Mouse (Mus musculus): ENCODE measurements at regions not wholly inside any gene's neighbourhood (a gene's known extent, or its start where the extent isn't known, plus 50 kb on each side); places are given as distances from the start of the nearest gene placed in this dataset.
"Not testable (repeated sequence)": the region's sequence is repeated elsewhere in the genome, so short reads cannot be mapped to it uniquely, and the experiment has no call there.

- WGBS: 54% methylated on average over 3 of the region's 3 CpGs
- Histone ChIP-seq H3K9ac (ENCODE audit: low read length) (no peak overlapping the region), H3K9me3 (ENCODE audit: control insufficient read depth, low read length) (no peaks in the 10 kb centered on the region), H3K4me1 (replicated peaks; ENCODE audit: control insufficient read depth, insufficient read depth, low read length) (no peaks in the 10 kb centered on the region), H3K27me3 (ENCODE audit: control insufficient read depth, insufficient read depth, low read depth, low read length) (no peaks in the 10 kb centered on the region), H3K27ac (ENCODE audit: low read length) (no peak overlapping the region), H3K4me3 (ENCODE audit: low read length) (no peak overlapping the region), H3K36me3 (ENCODE audit: control insufficient read depth, insufficient read depth, low read length) (no peaks in the 10 kb centered on the region), H3K4me2 (ENCODE audit: low read depth, low read length) (no peak overlapping the region)
- no peak for ATAC-seq (ENCODE audit: low read depth)
Observed at GRCm38 (mm10) chr10:19297669-19298068, 58.7 kb upstream of the Olig3 start.

- ATAC-seq (ENCODE audit: low read depth): no peak
- 79% methylated on average over 7 of the region's 7 CpGs for WGBS
Observed at GRCm38 (mm10) chr10:19295388-19296013, 60.8 kb upstream of the Olig3 start.

GRCm38 (mm10) chr10:19291474-19291873 is 64.9 kb upstream of the Olig3 start:
- ATAC-seq (ENCODE audit: low read depth): no peak
- Histone ChIP-seq H3K27ac (ENCODE audit: low read length) (no peak overlapping the region), H3K4me3 (ENCODE audit: low read length) (no peak overlapping the region), H3K4me1 (replicated peaks; ENCODE audit: control insufficient read depth, insufficient read depth, low read length) (no peaks in the 10 kb centered on the region), H3K27me3 (ENCODE audit: control insufficient read depth, insufficient read depth, low read depth, low read length) (no peaks in the 10 kb centered on the region), H3K36me3 (ENCODE audit: control insufficient read depth, insufficient read depth, low read length) (no peaks in the 10 kb centered on the region), H3K9me3 (ENCODE audit: control insufficient read depth, low read length) (no peaks in the 10 kb centered on the region), H3K4me2 (ENCODE audit: low read depth, low read length) (no peak overlapping the region), H3K9ac (ENCODE audit: low read length) (no peak overlapping the region)
- whole genome bisulfite sequencing: 81% methylated on average over 5 of the region's 5 CpGs

More at GRCm38 (mm10) chr10:19295388-19296013, 60.8 kb upstream of the Olig3 start:
- H3K27me3 ChIP-seq (ENCODE audit: control insufficient read depth, insufficient read depth, low read depth, low read length): no peaks in the 10 kb centered on the region
- no peak overlapping the region for H3K27ac ChIP-seq (ENCODE audit: low read length)
- H3K36me3 ChIP-seq (ENCODE audit: control insufficient read depth, insufficient read depth, low read length): no peaks in the 10 kb centered on the region
- H3K4me3 ChIP-seq (ENCODE audit: low read length): no peak overlapping the region
- H3K4me1 ChIP-seq (replicated peaks; ENCODE audit: control insufficient read depth, insufficient read depth, low read length): no peaks in the 10 kb centered on the region
- no peak overlapping the region for H3K4me2 ChIP-seq (ENCODE audit: low read depth, low read length)
- no peaks in the 10 kb centered on the region for H3K9me3 ChIP-seq (ENCODE audit: control insufficient read depth, low read length)
- no peak overlapping the region for H3K9ac ChIP-seq (ENCODE audit: low read length)

- not testable (repeated sequence) for H3K4me1 ChIP-seq (replicated peaks; ENCODE audit: control insufficient read depth, insufficient read depth, low read length); H3K36me3 ChIP-seq (ENCODE audit: control insufficient read depth, insufficient read depth, low read length); H3K9ac ChIP-seq (ENCODE audit: low read length); H3K4me3 ChIP-seq (ENCODE audit: low read length); ATAC-seq (ENCODE audit: low read depth); H3K9me3 ChIP-seq (ENCODE audit: control insufficient read depth, low read length); H3K27me3 ChIP-seq (ENCODE audit: control insufficient read depth, insufficient read depth, low read depth, low read length); H3K27ac ChIP-seq (ENCODE audit: low read length); H3K4me2 ChIP-seq (ENCODE audit: low read depth, low read length)
- 77% methylated on average over 3 of the region's 3 CpGs for WGBS
Observed at GRCm38 (mm10) chr10:19291039-19291438, 65.3 kb upstream of the Olig3 start.

- 90% methylated on average over 3 of the region's 3 CpGs for WGBS
- Histone ChIP-seq H3K4me2 (ENCODE audit: low read depth, low read length) (no peak overlapping the region), H3K9me3 (ENCODE audit: control insufficient read depth, low read length) (no peaks in the 10 kb centered on the region), H3K4me3 (ENCODE audit: low read length) (no peak overlapping the region), H3K4me1 (replicated peaks; ENCODE audit: control insufficient read depth, insufficient read depth, low read length) (no peaks in the 10 kb centered on the region), H3K27ac (ENCODE audit: low read length) (no peak overlapping the region), H3K27me3 (ENCODE audit: control insufficient read depth, insufficient read depth, low read depth, low read length) (no peaks in the 10 kb centered on the region), H3K36me3 (ENCODE audit: control insufficient read depth, insufficient read depth, low read length) (no peaks in the 10 kb centered on the region), H3K9ac (ENCODE audit: low read length) (no peak overlapping the region)
- no peak for ATAC-seq (ENCODE audit: low read depth)
Observed at GRCm38 (mm10) chr10:19282166-19282565, 74.2 kb upstream of the Olig3 start.

- Histone ChIP-seq H3K36me3 (ENCODE audit: control insufficient read depth, insufficient read depth, low read length) (no peaks in the 10 kb centered on the region), H3K9ac (ENCODE audit: low read length) (no peak overlapping the region), H3K9me3 (ENCODE audit: control insufficient read depth, low read length) (no peaks in the 10 kb centered on the region), H3K4me3 (ENCODE audit: low read length) (no peak overlapping the region), H3K27ac (ENCODE audit: low read length) (no peak overlapping the region), H3K27me3 (ENCODE audit: control insufficient read depth, insufficient read depth, low read depth, low read length) (no peaks in the 10 kb centered on the region), H3K4me1 (replicated peaks; ENCODE audit: control insufficient read depth, insufficient read depth, low read length) (no peaks in the 10 kb centered on the region), H3K4me2 (ENCODE audit: low read depth, low read length) (no peak overlapping the region)
- WGBS: 62% methylated on average over 4 of the region's 4 CpGs
- ATAC-seq (ENCODE audit: low read depth): no peak
Observed at GRCm38 (mm10) chr10:19281021-19281420, 75.3 kb upstream of the Olig3 start.

- no peak for ATAC-seq (ENCODE audit: low read depth)
- 62% methylated on average over 5 of the region's 5 CpGs for WGBS
- Histone ChIP-seq H3K36me3 (ENCODE audit: control insufficient read depth, insufficient read depth, low read length) (no peaks in the 10 kb centered on the region), H3K4me2 (ENCODE audit: low read depth, low read length) (no peak overlapping the region), H3K4me3 (ENCODE audit: low read length) (no peak overlapping the region), H3K9ac (ENCODE audit: low read length) (no peak overlapping the region), H3K9me3 (ENCODE audit: control insufficient read depth, low read length) (no peaks in the 10 kb centered on the region), H3K4me1 (replicated peaks; ENCODE audit: control insufficient read depth, insufficient read depth, low read length) (no peaks in the 10 kb centered on the region), H3K27me3 (ENCODE audit: control insufficient read depth, insufficient read depth, low read depth, low read length) (no peaks in the 10 kb centered on the region), H3K27ac (ENCODE audit: low read length) (no peak overlapping the region)
Observed at GRCm38 (mm10) chr10:19278189-19278842, 78.0 kb upstream of the Olig3 start.

- 76% methylated on average over 9 of the region's 9 CpGs for WGBS
- Histone ChIP-seq H3K36me3 (ENCODE audit: control insufficient read depth, insufficient read depth, low read length) (no peaks in the 10 kb centered on the region), H3K9me3 (ENCODE audit: control insufficient read depth, low read length) (no peaks in the 10 kb centered on the region), H3K4me3 (ENCODE audit: low read length) (no peak overlapping the region), H3K4me1 (replicated peaks; ENCODE audit: control insufficient read depth, insufficient read depth, low read length) (no peaks in the 10 kb centered on the region), H3K27me3 (ENCODE audit: control insufficient read depth, insufficient read depth, low read depth, low read length) (no peaks in the 10 kb centered on the region), H3K9ac (ENCODE audit: low read length) (no peak overlapping the region), H3K27ac (ENCODE audit: low read length) (no peak overlapping the region), H3K4me2 (ENCODE audit: low read depth, low read length) (no peak overlapping the region)
- no peak for ATAC-seq (ENCODE audit: low read depth)
Observed at GRCm38 (mm10) chr10:19277103-19277827, 79.1 kb upstream of the Olig3 start.

GRCm38 (mm10) chr10:19274985-19275384 is 81.3 kb upstream of the Olig3 start:
- no peaks in the 10 kb centered on the region for H3K9me3 ChIP-seq (ENCODE audit: control insufficient read depth, low read length)
- no peak overlapping the region for H3K4me3 ChIP-seq (ENCODE audit: low read length)
- H3K9ac ChIP-seq (ENCODE audit: low read length): no peak overlapping the region
- no peaks in the 10 kb centered on the region for H3K27me3 ChIP-seq (ENCODE audit: control insufficient read depth, insufficient read depth, low read depth, low read length)
- H3K4me2 ChIP-seq (ENCODE audit: low read depth, low read length): no peak overlapping the region
- H3K4me1 ChIP-seq (replicated peaks; ENCODE audit: control insufficient read depth, insufficient read depth, low read length): no peaks in the 10 kb centered on the region
- 84% methylated on average over 4 of the region's 4 CpGs for WGBS
- H3K27ac ChIP-seq (ENCODE audit: low read length): no peak overlapping the region
- H3K36me3 ChIP-seq (ENCODE audit: control insufficient read depth, insufficient read depth, low read length): no peaks in the 10 kb centered on the region
- no peak for ATAC-seq (ENCODE audit: low read depth)
